Mouse (Mus musculus) fat pad, adult 2 months (tissue): ENCODE measurements around the gene Htra1.

ENCODE experiments used
- DNase-seq: peaks from one replicate; pipeline ENCODE4 v3.0.0-alpha.2; 2011; ENCODE audit warnings: low read depth, low spot score; ENCODE audit errors: extremely low read depth

Htra1 gene

DNA sequence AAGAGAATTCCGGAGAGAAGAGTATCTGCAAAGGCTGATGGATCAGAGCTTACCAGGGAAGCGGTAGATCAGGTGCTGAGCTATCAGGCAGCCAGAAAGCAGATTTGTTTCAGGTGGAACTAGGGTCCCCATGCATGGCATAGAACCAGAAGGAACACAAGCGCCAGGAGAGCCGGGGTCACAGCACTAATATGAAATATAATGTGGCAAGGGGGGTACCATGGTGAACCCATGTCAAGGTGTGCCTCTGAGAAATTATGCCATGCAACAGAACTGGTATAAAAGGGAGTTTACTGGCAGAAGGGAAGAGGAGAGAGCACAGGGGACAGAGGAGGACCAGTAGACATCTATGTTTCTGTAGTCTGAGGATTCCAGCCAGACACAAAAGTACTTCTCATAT is 1.3 kb upstream of the Htra1 start:
- no peak for DNase-seq

DNA sequence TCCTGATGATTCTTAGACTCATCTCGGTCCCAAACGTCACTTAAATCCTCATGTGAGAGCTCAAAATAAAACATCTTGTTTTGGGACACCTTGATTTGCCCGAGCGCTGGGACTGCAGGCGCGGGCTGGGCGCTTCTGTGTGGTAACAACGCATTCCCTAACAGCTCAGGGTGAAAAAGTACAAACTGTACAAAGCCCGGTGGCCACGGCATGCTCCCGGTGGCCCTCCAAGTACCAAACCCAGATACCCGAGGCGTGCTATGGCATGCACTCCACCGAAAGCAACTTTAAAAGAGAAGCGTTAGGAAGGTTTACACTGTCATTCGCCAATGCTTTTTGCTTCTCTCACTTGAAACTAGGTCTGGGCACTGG is 504 bp upstream of the Htra1 start:
- DNase-seq = no peak

DNA sequence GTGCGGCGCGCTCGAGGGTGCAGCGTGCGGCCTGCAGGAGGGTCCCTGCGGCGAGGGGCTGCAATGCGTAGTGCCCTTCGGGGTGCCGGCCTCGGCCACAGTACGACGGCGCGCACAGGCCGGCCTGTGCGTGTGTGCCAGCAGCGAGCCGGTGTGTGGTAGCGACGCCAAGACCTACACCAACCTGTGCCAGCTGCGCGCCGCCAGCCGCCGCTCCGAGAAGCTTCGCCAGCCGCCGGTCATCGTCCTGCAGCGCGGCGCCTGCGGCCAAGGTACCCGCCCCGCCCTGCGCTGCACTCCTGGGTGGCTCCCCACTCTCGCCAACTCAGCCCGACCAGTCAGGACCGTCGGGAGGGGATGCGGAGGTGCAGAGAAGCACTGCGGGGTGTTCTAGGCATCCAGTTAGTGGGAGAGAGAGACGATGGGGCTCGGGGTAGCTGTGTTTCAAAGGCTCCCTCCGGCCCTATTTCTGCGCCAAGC is 601 bp downstream of the Htra1 start:
- no peak for DNase-seq

- no peak for DNase-seq
These were observed 1.4 kb downstream of the Htra1 start for GRCm38 (mm10) chr7:130937266-130937841.

DNA sequence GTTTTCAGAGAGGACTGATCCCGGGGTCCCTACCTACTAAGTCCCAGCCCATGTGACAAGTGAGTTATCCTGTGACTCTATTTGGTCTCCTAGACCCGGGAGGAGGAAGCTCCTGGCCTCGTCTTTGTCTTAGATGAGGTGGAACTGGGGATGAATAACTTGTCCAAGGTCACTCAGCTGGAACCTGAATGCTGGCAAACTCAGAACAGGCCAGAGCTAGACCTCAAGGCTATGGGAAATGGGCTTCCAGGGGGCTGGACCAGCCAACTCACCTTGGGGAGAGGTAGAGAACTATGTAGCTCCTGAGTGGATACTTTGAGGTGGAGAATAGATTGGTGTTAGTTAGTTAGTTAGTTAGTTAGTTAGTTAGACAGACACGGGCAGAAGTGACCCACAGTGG is 2.1 kb downstream of the Htra1 start:
- DNase-seq = no peak

- DNase-seq = no peak
These were observed 3.0 kb downstream of the Htra1 start for GRCm38 (mm10) chr7:130938896-130939295.

GRCm38 (mm10) chr7:130940733-130941132 is 4.8 kb downstream of the Htra1 start:
- DNase-seq = no peak

DNA sequence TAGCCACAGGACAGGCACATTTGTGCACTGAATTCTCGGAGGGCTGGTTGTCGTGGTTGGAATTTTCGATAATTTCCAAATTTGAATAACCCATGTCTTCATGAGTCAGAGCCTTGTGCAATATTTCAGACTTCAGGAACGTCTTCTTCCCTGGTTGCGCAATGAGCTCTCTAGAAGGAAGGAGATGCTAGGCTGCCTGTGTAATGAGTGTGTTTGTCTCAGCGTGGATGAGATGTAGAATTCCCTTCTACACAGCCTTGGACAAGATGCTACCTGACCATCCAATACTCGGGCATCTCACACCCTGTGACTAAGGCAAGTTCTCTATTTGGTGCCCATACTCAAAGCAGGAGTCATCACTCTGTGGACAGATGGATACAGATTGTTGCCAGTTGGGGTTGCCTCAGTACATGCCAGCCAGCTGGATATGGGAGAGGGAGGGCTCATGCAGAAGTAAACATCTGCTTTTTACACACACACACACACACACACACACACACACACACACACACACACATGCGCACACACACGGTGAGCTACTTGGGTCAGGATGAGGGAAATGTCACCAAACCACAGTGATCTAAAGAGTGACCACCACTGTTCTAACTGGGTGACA is 7.5 kb downstream of the Htra1 start:
- peak; percentile 23 for DNase-seq

DNA sequence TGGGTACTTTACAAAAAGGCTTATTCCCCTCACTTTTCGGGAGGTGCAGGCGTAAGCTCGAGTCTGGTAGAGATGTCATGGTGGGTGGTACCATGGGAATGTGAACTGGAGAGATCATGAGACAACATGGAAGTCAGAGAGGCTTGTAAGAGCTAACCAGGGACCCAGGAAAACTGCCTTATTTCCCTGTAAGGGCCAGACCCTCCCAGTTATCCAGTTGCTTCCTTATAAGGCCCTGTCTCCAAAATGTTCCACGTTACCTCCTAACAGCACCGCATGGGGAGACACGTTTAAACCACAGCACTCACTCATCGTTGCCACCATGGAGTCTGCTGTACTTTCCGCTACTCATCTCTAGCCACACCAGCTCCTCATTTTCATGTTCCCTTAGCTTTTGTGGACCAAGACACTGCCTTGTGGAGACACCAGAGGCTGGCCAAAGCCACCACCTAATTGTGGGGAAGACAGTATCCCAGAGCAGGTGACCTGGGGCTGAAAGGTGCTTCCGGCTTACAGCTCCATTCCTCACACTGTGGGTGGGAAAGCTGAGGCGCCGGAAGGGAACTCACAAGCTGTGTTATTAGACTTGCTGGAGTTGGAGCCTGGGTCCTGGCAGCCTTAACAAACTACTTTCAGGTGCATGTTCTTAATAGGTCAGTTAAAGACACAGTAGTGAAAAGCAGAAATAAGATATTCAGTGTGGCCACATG is 9.0 kb downstream of the Htra1 start:
- no peak for DNase-seq

DNA sequence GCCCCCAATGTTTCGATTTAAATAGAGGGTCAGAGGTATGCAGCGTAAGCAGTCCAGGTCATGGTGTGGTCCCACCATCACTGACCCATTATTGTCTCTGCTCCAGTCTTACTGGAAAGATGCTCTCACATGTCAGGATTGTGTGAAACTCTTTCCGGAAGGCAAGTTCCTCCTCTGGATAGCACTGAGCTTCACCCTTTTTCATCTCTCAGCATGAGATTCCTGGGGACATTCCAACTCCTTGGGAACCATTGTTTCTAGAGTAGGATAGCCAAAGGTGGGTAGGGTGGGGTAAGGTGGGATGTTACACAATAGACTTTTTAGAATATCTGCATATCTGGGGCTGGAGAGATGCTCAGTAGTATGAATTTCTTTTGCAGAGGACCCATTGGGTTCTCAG is 9.8 kb downstream of the Htra1 start:
- DNase-seq = no peak

DNA sequence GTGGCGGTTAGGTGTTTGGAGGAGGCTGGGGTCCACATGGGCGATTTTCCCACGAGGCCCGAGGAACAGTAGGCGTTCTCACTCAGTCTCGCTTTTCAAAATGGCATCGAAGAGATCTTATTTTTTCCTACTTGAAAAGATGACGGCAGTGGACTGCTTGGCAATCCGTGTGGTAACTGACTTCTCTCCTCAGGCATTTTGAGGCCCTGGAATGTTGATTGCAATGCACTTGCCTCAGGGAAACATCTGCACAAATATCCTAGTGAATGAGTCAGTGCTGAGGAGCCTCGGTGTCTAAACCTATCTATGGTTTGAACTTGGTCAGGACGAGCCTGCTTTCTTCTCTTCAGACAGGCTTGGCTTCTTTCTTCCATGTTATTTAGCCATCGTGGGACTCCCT is 10.4 kb downstream of the Htra1 start:
- no peak for DNase-seq

DNA sequence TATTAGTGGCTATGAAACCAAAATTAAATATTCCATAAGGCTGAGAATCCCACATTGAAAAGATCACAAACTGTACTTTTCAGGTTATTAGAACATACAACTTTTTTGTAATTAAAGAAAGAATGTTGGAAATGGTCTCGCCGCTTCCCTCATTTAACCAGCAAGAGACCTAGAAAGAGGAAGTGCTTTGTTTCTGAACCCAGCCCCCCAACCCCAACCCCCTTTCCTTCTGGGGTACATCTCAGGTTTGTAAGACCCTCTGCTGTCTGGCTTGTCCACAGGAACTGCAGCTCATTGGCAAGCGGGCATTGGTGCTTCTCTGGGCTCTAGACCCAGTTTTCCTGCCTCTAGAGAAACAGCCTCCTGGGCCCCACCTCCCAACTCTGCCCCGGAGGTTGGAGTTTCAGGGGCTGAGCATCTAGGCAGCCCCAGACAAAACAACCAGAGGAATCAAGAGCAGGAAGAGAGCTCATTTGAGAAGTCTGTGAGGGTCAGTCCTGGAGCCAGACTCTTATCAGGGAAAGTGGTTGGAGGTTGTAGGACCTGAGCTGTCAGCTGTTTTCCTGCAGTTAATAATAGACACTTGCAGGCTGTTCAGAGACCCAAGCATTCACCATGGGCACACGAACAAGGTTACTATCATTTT is 12.8 kb downstream of the Htra1 start:
- DNase-seq = no peak

GRCm38 (mm10) chr7:130949331-130949751 is 13.4 kb downstream of the Htra1 start:
- no peak for DNase-seq

- DNase-seq = no peak
These were observed 14.6 kb downstream of the Htra1 start for GRCm38 (mm10) chr7:130950482-130950881.

GRCm38 (mm10) chr7:130951004-130951403 is 15.1 kb downstream of the Htra1 start:
- no peak for DNase-seq

GRCm38 (mm10) chr7:130953376-130953775 is 17.5 kb downstream of the Htra1 start:
- no peak for DNase-seq

DNA sequence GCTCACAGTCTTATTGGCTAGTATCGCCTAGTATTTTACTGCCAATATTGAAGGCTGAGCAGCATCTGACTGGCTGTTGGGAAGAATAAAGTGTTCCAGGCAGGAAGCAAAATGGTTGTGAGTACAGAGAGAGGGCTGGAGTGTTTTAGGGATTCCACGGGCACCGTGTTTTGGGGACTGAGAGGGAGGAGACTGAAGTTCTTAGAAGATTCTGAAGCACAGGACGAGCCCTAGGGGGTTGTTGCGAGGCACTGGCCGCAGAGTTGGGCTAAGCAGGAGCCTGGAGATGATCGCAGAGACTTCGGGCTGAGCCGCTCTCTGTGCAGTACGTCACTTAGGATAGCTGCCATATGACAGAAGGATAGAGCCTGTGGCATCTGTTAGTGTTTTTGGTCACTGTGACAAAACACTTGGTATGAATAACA is 18.3 kb downstream of the Htra1 start:
- no peak for DNase-seq

DNA sequence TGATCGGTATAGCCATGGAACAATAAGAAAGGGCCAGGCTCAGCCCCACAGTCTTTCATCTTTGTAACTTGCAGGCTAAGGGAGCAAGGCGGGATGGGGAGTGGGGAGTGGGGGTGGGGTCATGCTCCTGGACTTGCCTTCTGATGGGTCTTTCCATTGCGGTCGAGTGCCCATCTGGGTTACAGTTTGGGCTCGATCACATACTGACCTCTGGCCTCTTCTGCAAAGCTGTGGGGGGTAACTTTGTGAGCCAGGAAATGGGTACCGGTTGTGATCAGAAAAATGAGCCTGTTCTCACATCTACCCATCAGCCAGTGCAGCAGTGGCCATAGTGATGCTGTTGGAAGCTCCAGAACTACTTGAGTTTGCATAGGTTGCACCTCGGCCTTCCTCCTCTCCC is 22.6 kb downstream of the Htra1 start:
- DNase-seq = no peak

DNA sequence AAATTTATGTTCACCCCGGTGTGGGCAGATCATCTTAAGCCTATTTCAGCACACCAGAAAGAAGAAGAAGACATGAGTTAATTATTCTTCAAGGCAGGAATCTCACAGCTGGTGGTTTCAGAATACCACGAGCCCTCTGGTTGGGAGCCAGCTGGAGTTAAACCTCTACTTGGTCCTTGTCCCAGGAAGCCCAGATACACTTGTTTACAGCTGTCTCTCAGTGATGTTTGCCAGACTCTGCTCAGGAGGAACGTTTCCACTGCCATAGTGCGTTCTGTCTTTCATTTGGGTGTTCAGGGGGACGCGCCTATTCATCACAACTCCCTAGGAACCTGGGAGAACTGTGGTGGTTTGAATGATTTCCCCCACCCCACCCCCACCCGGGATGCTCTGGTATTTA is 24.0 kb downstream of the Htra1 start:
- no peak for DNase-seq

GRCm38 (mm10) chr7:130961429-130961828 is 25.5 kb downstream of the Htra1 start:
- DNase-seq = no peak

GRCm38 (mm10) chr7:130964686-130965085 is 28.8 kb downstream of the Htra1 start:
- peak; percentile 37 for DNase-seq

GRCm38 (mm10) chr7:130965396-130965795 is 29.5 kb downstream of the Htra1 start:
- no peak for DNase-seq
